Mouse (Mus musculus) embryonic fibroblast, embryonic 13.5 days (primary cell): ENCODE measurements around the gene Zfp362.

Experiments
- CTCF ChIP-seq: IDR thresholded peaks from 2 replicates; pipeline ENCODE4 v1.5.1; 2011; ENCODE audit warnings: mild to moderate bottlenecking, control low read depth, low read length, moderate library complexity, borderline replicate concordance; ENCODE audit not compliant: insufficient read depth
- POLR2A ChIP-seq: IDR thresholded peaks from 2 replicates; pipeline ENCODE4 v1.6.1; 2011; ENCODE audit warnings: low read depth, mild to moderate bottlenecking, control low read depth, low read length, moderate library complexity

- TF ChIP-seq POLR2A = no peak
- TF ChIP-seq CTCF = no peak
Measured at GRCm38 (mm10) chr4:128745160-128745559, 60.7 kb downstream of the Zfp362 start.
